Mouse (Mus musculus) kidney, adult 2 months (tissue): ENCODE measurements around the gene Aagab. TPM values are rescaled to one million over a fixed set of nuclear protein-coding genes. Genes with fewer than 3 reads are reported as not detected.

ENCODE experiments used
- DNase-seq: peaks from one replicate; pipeline ENCODE4 v3.0.0; 2021
- H3K27ac ChIP-seq: fragments of 200-500 bp; 2 replicates; pipeline ENCODE4 v1.5.1; 2012; ENCODE audit warnings: low read depth, low read length, control low read depth, inconsistent platforms; ENCODE audit not compliant: insufficient read depth
- H3K27me3 ChIP-seq: fragments of 200-500 bp; replicated peaks from 2 replicates; pipeline ENCODE4 v1.6.1; 2012; ENCODE audit warnings: mild to moderate bottlenecking, moderate library complexity, low read length, inconsistent platforms; ENCODE audit not compliant: control insufficient read depth, insufficient read depth
- H3K36me3 ChIP-seq: fragments of 200-500 bp; 2 replicates; pipeline ENCODE4 v1.6.1; 2012; ENCODE audit warnings: mild to moderate bottlenecking, moderate library complexity, low read length, inconsistent platforms; ENCODE audit not compliant: control insufficient read depth, insufficient read depth
- H3K4me1 ChIP-seq: fragments of 200-500 bp; 2 replicates; pipeline ENCODE4 v1.6.1; 2011; ENCODE audit warnings: low read length; ENCODE audit not compliant: control insufficient read depth, insufficient read depth
- H3K4me3 ChIP-seq: fragments of 200-500 bp; 2 replicates; pipeline ENCODE4 v1.5.1; 2011; ENCODE audit warnings: mild to moderate bottlenecking, low read depth, low read length, control low read depth; ENCODE audit not compliant: insufficient read depth
- CTCF ChIP-seq: fragments of 200-500 bp; conservative IDR thresholded peaks from 2 replicates; pipeline ENCODE4 v1.5.1; 2011; ENCODE audit warnings: low read depth, mild to moderate bottlenecking, control low read depth, low read length, moderate library complexity, mixed read lengths; ENCODE audit not compliant: insufficient read depth, insufficient read length
- POLR2A ChIP-seq: fragments of 200-500 bp; IDR thresholded peaks from one replicate; pipeline ENCODE4 v1.6.1; 2011; ENCODE audit warnings: low read depth, low read length, control low read depth
- WGBS: fragments of 180-500 bp; shearing (Covaris S2); methylation state at CpG from one replicate; pipeline ENCODE4 v1.1.7; 2018; 5-methylcytosine and 5-hydroxymethylcytosine counted together
- polyA plus RNA-seq: library from polyadenylated mRNA; depleted of rRNA; stranded (reverse); fragments of >200 nt; gene quantifications from 2 replicates; pipeline ENCODE4 v1.2.3, GENCODE M21; 2012; rRNA removed

The Aagab gene
- polyA plus RNA-seq, result 15.7 and 18.3 TPM in 2 replicates

GRCm38 (mm10) chr9:63602043-63602939 lies at the start of gene Aagab, which contains the start of gene Iqch:
Gene Aagab (plus strand): TSS chr9:63602660.
Gene Iqch (minus strand): TSS chr9:63602493.
- Histone ChIP-seq H3K4me3 (peak within 1 kb of the TSS; percentile 89), H3K27me3 (no peaks in the 10 kb centered on the region), H3K36me3 (no peaks in the 10 kb centered on the region), H3K4me1 (peaks cover 8% of the 10 kb centered on the region), H3K27ac (no peak within 1 kb of the TSS)
- DNase-seq, result peak; percentile 98
- 2% methylated on average over 66 of the region's 70 CpGs for WGBS
- peak; percentile 59 for TF ChIP-seq POLR2A
- no peak for TF ChIP-seq CTCF

DNA sequence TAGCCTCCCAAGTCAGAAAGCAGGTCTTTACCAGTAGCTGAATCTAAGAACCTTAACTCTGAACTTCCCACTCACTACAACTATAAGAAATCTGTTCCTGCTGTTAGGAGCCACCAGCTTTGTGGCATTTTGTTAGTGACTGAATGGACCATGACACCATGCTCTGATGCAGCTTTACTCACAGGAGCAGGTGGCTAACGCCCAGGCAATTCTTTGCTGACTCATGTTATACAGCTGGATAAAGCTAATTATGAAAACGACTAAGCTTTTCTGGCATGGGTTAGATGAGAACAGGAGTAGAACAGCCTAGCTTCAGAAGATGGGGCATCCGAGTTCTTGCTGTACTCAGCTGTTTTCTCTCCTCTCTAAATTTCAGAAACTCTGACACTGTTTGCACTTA lies 48.8 kb upstream of the Aagab start:
- H3K4me1 ChIP-seq, result 0 out of 2 replicates have a peak, but pooled peaks cover 2% of the 10 kb centered on the region
- no peaks in the 10 kb centered on the region for H3K36me3 ChIP-seq
- H3K4me3 ChIP-seq, result no peak overlapping the region
- no peak for TF ChIP-seq CTCF
- no peak for TF ChIP-seq POLR2A
- no peak for DNase-seq
- no peak overlapping the region for H3K27ac ChIP-seq
- 71% methylated on average over 3 of the region's 3 CpGs for WGBS
- no peaks in the 10 kb centered on the region for H3K27me3 ChIP-seq

GRCm38 (mm10) chr9:63555460-63555990 lies 46.9 kb upstream of the Aagab start:
- no peak for DNase-seq
- Histone ChIP-seq H3K27me3 (no peaks in the 10 kb centered on the region), H3K36me3 (no peaks in the 10 kb centered on the region), H3K27ac (no peak overlapping the region), H3K4me1 (no peaks in the 10 kb centered on the region), H3K4me3 (no peak overlapping the region)
- TF ChIP-seq POLR2A, result no peak
- no peak for TF ChIP-seq CTCF
- WGBS, result 51% methylated on average over 3 of the region's 3 CpGs

- no peak for TF ChIP-seq CTCF
- no peak for DNase-seq
- Histone ChIP-seq H3K4me3 (no peak overlapping the region), H3K27me3 (no peaks in the 10 kb centered on the region), H3K27ac (no peak overlapping the region), H3K4me1 (no peaks in the 10 kb centered on the region), H3K36me3 (no peaks in the 10 kb centered on the region)
- WGBS, result 71% methylated on average over 1 of the region's 1 CpGs
Observed at GRCm38 (mm10) chr9:63556316-63556715, 46.1 kb upstream of the Aagab start.

DNA sequence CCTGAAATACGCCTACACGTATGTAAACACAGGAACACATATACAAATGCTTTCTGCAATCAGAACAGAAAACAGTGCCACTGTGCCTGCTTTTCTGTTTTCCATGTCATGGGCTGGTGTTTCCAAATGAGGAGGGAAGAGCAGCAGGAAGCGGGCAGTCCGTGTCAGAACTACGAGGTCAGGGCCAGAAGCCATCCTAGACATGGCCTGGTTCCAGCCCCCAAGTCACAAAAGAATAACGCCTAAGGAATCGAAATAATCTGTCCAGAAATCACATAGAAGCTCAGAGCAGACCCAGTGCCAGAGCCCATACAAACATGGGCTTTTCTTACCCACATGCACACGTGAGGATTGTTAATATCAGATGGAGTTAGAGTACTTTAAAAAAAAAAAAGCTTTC lies 45.5 kb upstream of the Aagab start:
- TF ChIP-seq CTCF, result no peak
- TF ChIP-seq POLR2A, result no peak
- Histone ChIP-seq H3K27me3 (no peaks in the 10 kb centered on the region), H3K4me3 (no peak overlapping the region), H3K36me3 (no peaks in the 10 kb centered on the region), H3K4me1 (no peaks in the 10 kb centered on the region), H3K27ac (no peak overlapping the region)
- DNase-seq, result no peak
- 72% methylated on average over 8 of the region's 8 CpGs for WGBS

GRCm38 (mm10) chr9:63561931-63562330 lies 40.5 kb upstream of the Aagab start:
- no peaks in the 10 kb centered on the region for H3K36me3 ChIP-seq
- H3K4me1 ChIP-seq, result no peaks in the 10 kb centered on the region
- no peak overlapping the region for H3K4me3 ChIP-seq
- 70% methylated on average over 8 of the region's 8 CpGs for WGBS
- H3K27me3 ChIP-seq, result no peaks in the 10 kb centered on the region
- TF ChIP-seq CTCF (no peak), POLR2A (no peak)
- no peak overlapping the region for H3K27ac ChIP-seq
- no peak for DNase-seq

- no peak overlapping the region for H3K4me3 ChIP-seq
- H3K4me1 ChIP-seq, result no peaks in the 10 kb centered on the region
- H3K27me3 ChIP-seq, result no peaks in the 10 kb centered on the region
- WGBS, result 87% methylated on average over 2 of the region's 2 CpGs
- no peaks in the 10 kb centered on the region for H3K36me3 ChIP-seq
- H3K27ac ChIP-seq, result no peak overlapping the region
- TF ChIP-seq POLR2A, result no peak
- TF ChIP-seq CTCF, result no peak
- DNase-seq, result no peak
Observed at GRCm38 (mm10) chr9:63563436-63563835, 39.0 kb upstream of the Aagab start.
